Mouse (Mus musculus): Measurements from ENCODE around the gene S100a3.

Gene S100a3

GRCm38 (mm10) chr3:90560008-90560628, at the start of gene S100a3:
S100a3 (plus strand) TSS chr3:90560578.
- DNase-seq (ENCODE audit: low spot score in 2 of 2), result no peak

DNA sequence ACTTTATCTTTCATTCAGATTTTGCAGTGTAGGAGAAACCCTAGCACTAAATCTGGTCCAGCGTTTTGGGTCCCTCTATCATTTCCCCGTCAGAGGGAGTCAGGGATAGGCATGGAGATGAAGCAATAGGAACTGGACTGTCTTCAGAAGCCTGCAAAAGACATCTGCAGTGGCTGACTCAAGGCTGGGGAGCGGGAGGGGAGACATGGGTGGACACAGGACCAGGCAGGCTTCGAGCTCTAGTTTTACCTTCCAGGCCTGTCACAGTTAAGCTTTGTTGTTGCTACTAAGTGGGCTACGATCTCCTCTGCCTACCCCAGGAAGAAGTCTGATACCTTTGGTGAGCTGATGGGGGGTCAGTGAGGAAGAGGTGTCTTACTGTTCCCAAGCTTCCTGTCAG, 48.1 kb upstream of the S100a3 start:
- DNase-seq (ENCODE audit: low spot score in 2 of 2), result no peak

GRCm38 (mm10) chr3:90512948-90513642, 47.3 kb upstream of the S100a3 start:
- no peak for DNase-seq (ENCODE audit: low spot score in 2 of 2)

GRCm38 (mm10) chr3:90513796-90514590, 46.4 kb upstream of the S100a3 start, which contains the start of the genes S100a1 and S100a13:
S100a1 (minus strand) TSS chr3:90514392.
S100a13 (plus strand) TSS chr3:90514435.
- no peak for DNase-seq (ENCODE audit: low spot score in 2 of 2)

GRCm38 (mm10) chr3:90514691-90515090, 45.7 kb upstream of the S100a3 start:
- DNase-seq (ENCODE audit: low spot score in 2 of 2), result no peak

- DNase-seq (ENCODE audit: low spot score in 2 of 2), result no peak
Observed at GRCm38 (mm10) chr3:90515242-90515641, 45.1 kb upstream of the S100a3 start.

- DNase-seq (ENCODE audit: low spot score in 2 of 2), result no peak
Observed at GRCm38 (mm10) chr3:90515789-90516188, 44.6 kb upstream of the S100a3 start.

GRCm38 (mm10) chr3:90517711-90518110, 42.7 kb upstream of the S100a3 start:
- no peak for DNase-seq (ENCODE audit: low spot score in 2 of 2)

DNA sequence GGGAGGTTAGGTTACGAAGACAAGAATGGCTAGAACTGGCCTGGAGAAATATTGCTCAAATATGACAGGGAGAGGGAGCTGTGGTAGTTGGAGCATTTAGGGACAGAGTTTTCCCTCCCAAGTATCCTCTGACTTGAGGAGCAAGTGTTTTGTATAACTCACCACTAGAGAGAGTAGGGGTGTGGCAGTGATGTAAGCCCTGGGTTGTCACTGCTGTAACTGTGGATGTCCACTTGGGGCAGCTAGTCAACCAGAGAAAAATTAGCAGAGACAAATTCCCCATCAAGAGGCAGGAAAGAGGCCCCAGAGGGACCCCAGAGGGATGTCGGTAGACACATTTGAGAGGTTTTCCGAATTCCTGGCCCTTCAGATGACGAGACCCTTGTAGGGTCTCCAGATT, 35.0 kb upstream of the S100a3 start:
- no peak for DNase-seq (ENCODE audit: low spot score in 2 of 2)

DNA sequence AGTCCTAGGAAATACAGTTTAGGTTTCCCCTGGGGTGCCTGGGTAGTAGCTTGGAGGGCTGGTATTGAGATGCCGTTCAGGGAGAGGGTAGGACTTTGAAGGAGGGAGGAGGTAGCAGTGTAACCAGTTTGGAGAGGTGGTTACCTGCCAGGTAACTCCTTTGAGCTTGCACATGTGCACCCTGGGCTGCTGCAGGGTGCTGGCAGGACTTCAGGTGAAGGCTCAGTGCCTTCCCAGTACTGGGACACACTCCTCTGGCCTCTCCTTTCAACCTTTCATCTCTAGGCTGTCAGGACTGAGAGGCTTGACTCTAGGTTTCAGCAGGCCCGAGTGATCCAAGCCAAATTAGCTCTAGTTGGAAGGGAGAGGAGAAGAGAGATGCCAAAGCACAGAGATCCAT, 34.3 kb upstream of the S100a3 start:
- no peak for DNase-seq (ENCODE audit: low spot score in 2 of 2)

- DNase-seq (ENCODE audit: low spot score in 2 of 2), result no peak
Observed at GRCm38 (mm10) chr3:90526580-90526979, 33.8 kb upstream of the S100a3 start, which contains the start of gene S100a14. S100a14 (plus strand) TSS chr3:90526856.

GRCm38 (mm10) chr3:90527291-90527873, 33.0 kb upstream of the S100a3 start:
- no peak for DNase-seq (ENCODE audit: low spot score in 2 of 2)

- no peak for DNase-seq (ENCODE audit: low spot score in 2 of 2)
Observed at GRCm38 (mm10) chr3:90531713-90532112, 28.7 kb upstream of the S100a3 start.

- DNase-seq (ENCODE audit: low spot score in 2 of 2), result no peak
Observed at GRCm38 (mm10) chr3:90535446-90535845, 24.9 kb upstream of the S100a3 start.

DNA sequence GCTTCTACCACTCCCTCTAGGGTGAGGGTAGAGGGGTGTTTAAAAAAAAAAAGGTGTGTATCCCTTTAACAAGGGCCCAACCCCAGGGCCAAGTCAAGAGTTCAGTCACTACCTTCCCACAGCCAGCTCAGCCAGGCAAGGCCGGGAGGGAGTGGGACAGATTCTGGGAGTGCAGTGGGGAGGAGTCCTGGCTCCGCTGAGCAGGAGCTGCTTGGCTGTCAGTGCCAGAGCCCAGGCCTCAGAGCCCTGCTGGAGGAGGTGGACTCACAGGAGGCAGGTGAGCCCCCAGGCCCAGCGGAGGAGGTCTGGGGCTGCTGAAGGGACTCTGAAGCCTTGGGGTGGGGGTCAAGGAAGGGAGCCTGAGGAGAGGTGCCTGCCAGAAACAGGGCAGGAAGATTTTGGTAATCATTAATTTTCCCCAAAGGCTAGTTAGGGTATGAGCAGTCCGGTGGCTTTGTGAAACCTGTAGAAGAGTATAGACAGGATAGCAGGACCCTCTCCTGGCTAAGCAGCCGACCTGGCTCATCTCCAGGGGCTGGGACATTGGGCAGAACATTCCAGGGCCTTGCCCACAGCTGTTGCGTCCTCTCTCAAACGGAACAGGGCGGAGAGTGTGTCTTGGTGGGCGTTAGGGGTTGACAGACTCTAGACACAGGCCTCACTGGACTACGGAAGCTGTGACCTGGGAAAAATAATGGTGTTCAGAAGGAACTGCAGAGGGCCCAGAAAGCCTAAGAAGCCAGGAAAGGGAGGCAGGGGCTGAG, 23.1 kb upstream of the S100a3 start, which contains the start of gene S100a16:
TSS of gene S100a16 (plus strand) at position 114 of the 764 bp plus-strand sequence.
- DNase-seq (ENCODE audit: low spot score in 2 of 2), result no peak

DNA sequence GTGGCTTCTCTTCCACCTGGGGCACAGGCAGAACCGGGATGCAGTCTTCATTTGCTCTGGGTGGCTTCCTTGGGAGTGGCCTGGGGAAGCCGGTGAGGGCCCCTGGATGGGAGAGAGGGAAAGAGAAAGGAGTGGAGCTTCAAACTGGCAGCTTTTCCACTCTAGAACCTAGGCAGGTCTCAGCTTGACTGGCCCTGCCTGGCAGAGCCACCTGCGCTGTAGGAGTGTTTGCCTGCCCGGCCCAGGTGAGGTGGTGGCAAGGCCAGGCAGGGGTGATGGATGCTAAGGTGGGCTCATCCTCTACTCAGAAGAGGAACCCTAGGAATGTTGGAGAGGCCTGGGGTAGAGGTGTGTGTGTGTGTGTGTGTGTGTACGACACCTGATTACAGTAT, 22.5 kb upstream of the S100a3 start:
- no peak for DNase-seq (ENCODE audit: low spot score in 2 of 2)

DNA sequence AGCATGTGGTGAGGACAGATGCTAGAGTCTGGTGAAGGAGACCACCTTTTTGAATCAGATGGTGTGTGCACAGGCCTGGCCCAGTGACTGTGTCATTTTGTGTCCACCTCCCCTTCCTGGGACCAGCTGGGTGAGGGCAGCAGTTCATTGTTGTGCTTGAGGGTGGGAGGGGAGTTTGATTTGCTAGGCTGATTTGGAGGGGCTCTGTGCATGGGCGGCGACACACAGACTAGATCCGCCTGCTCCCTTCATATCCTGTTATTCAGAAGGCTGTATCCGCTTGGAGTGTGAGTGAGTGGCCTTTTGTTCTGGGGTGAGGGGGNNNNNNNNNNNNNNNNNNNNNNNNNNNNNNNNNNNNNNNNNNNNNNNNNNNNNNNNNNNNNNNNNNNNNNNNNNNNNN, 19.5 kb upstream of the S100a3 start:
- DNase-seq (ENCODE audit: low spot score in 2 of 2), result no peak

- DNase-seq (ENCODE audit: low spot score in 2 of 2), result no peak
Observed at GRCm38 (mm10) chr3:90549676-90550420, 10.5 kb upstream of the S100a3 start.

- no peak for DNase-seq (ENCODE audit: low spot score in 2 of 2)
Observed at GRCm38 (mm10) chr3:90550421-90550790, 10.0 kb upstream of the S100a3 start.

- no peak for DNase-seq (ENCODE audit: low spot score in 2 of 2)
Observed at GRCm38 (mm10) chr3:90552231-90552630, 8.1 kb upstream of the S100a3 start.

GRCm38 (mm10) chr3:90555954-90556353, 4.4 kb upstream of the S100a3 start:
- DNase-seq (ENCODE audit: low spot score in 2 of 2), result peak in 1 of 2 experiments; percentile 61
